Mouse (Mus musculus): ENCODE measurements around the gene Col18a1.

GRCm38 (mm10) chr10:77110843-77111242 is 55.5 kb downstream of the Col18a1 start:
- TF ChIP-seq CTCF (conservative IDR thresholded peaks at IDR 0.05; ENCODE audit: insufficient read depth, insufficient read length, low read depth, low read length): no peak
- TF ChIP-seq POLR2A (IDR thresholded peaks at IDR 0.05; ENCODE audit: low read depth, low read length): no peak
